Mouse (Mus musculus) intestine, postnatal 0 days (tissue): ENCODE measurements around the gene Timm29. TPM values are rescaled to one million over a fixed set of nuclear protein-coding genes. Genes with fewer than 3 reads are reported as not detected.
"Not testable (repeated sequence)": the region's sequence is repeated elsewhere in the genome, so short reads cannot be mapped to it uniquely, and the experiment has no call there.

Source experiments
- ATAC-seq: fragments of 200-750 bp; cut with Nextera tagmentation; 2 replicates; pipeline ENCODE4 v1.8.0; 2017; ENCODE audit warnings: mild to moderate bottlenecking, moderate TSS enrichment, moderate library complexity
- H3K27ac ChIP-seq: fragments of 300-500 bp; sonication (generic); 2 replicates; pipeline ENCODE4 v1.5.1; 2014; ENCODE audit warnings: mild to moderate bottlenecking, low read depth, low read length, moderate library complexity
- H3K27me3 ChIP-seq: fragments of 300-500 bp; sonication (generic); replicated peaks from 2 replicates; pipeline ENCODE4 v1.6.1; 2014; ENCODE audit warnings: low read length, mixed read lengths; ENCODE audit not compliant: control insufficient read depth, insufficient read depth
- H3K36me3 ChIP-seq: fragments of 300-500 bp; sonication (generic); 2 replicates; pipeline ENCODE4 v1.6.1; 2014; ENCODE audit warnings: mild to moderate bottlenecking, moderate library complexity; ENCODE audit not compliant: control insufficient read depth, insufficient read depth
- H3K4me1 ChIP-seq: fragments of 300-500 bp; sonication (generic); replicated peaks from 2 replicates; pipeline ENCODE4 v1.6.1; 2014; ENCODE audit warnings: antibody characterized with exemption, low read length, mixed read lengths; ENCODE audit not compliant: control insufficient read depth, insufficient read depth
- H3K4me2 ChIP-seq: fragments of 300-500 bp; sonication (generic); replicated peaks from 2 replicates; pipeline ENCODE4 v1.6.1; 2014; ENCODE audit warnings: low read depth, mild to moderate bottlenecking, moderate library complexity
- H3K4me3 ChIP-seq: fragments of 300-500 bp; sonication (generic); 2 replicates; pipeline ENCODE4 v1.5.1; 2014; ENCODE audit warnings: low read depth, low read length
- H3K9ac ChIP-seq: fragments of 300-500 bp; sonication (generic); 2 replicates; pipeline ENCODE4 v1.6.1; 2014; ENCODE audit warnings: mild to moderate bottlenecking, low read depth, low read length
- H3K9me3 ChIP-seq: fragments of 300-500 bp; sonication (generic); 2 replicates; pipeline ENCODE4 v1.6.1; 2016; ENCODE audit warnings: mixed run types; ENCODE audit not compliant: control insufficient read depth
- CTCF ChIP-seq: sonication (generic); IDR thresholded peaks from 2 replicates; pipeline ENCODE4 v1.5.1; 2016; ENCODE audit warnings: low read depth, mild to moderate bottlenecking, control low read depth, antibody characterized with exemption, moderate library complexity
- WGBS: fragments of 180-500 bp; shearing (Covaris S2); extraction: QIAGEN DNeasy Blood & Tissue Kit; methylation state at CpG from one replicate; pipeline ENCODE4 v1.1.7; 2014; 5-methylcytosine and 5-hydroxymethylcytosine counted together
- polyA plus RNA-seq: library from polyadenylated mRNA; unstranded; fragments of >200 nt; fragmentation: Nextera tagmentation; extraction: Ambion mirVana; gene quantifications from 2 replicates; pipeline ENCODE4 v1.2.1, GENCODE M21; 2015

Timm29 gene
- polyA plus RNA-seq, 1 experiment from 2014 or later = 15.9 TPM

- no peak overlapping the region for H3K9ac ChIP-seq
- no peak overlapping the region for H3K4me2 ChIP-seq
- no peaks in the 10 kb centered on the region for H3K9me3 ChIP-seq
- H3K27me3 ChIP-seq = no peaks in the 10 kb centered on the region
- H3K4me3 ChIP-seq = no peak overlapping the region
- TF ChIP-seq CTCF = no peak
- 84% methylated on average over 8 of the region's 8 CpGs for WGBS
- peaks cover 66% of the 10 kb centered on the region for H3K36me3 ChIP-seq
- H3K27ac ChIP-seq = 0 out of 2 replicates have a peak overlapping the region, but pooled peaks have one; percentile 7
- H3K4me1 ChIP-seq = 0 out of 2 replicates have a peak, but pooled peaks cover 5% of the 10 kb centered on the region
- no peak for ATAC-seq
Measured at GRCm38 (mm10) chr9:21588350-21588749, 4.2 kb upstream of the Timm29 start.

- 90% methylated on average over 5 of the region's 5 CpGs for WGBS
- Histone ChIP-seq H3K27me3 (no peaks in the 10 kb centered on the region), H3K27ac (no peak overlapping the region), H3K9me3 (no peaks in the 10 kb centered on the region), H3K4me3 (no peak overlapping the region), H3K4me2 (no peak overlapping the region), H3K9ac (no peak overlapping the region), H3K36me3 (peaks cover 57% of the 10 kb centered on the region), H3K4me1 (0 out of 2 replicates have a peak, but pooled peaks cover 5% of the 10 kb centered on the region)
- TF ChIP-seq CTCF = no peak
- no peak for ATAC-seq
Measured at GRCm38 (mm10) chr9:21589538-21589937, 3.0 kb upstream of the Timm29 start.

GRCm38 (mm10) chr9:21591127-21591830 lies 1.2 kb upstream of the Timm29 start:
- Histone ChIP-seq H3K27me3 (no peaks in the 10 kb centered on the region), H3K36me3 (peaks cover 42% of the 10 kb centered on the region), H3K4me2 (peak overlapping the region; percentile 94; the same call in 1 of the 2 replicates), H3K4me1 (0 out of 2 replicates have a peak, but pooled peaks cover 5% of the 10 kb centered on the region), H3K9ac (no peak overlapping the region), H3K4me3 (no peak overlapping the region), H3K27ac (no peak overlapping the region), H3K9me3 (no peaks in the 10 kb centered on the region)
- TF ChIP-seq CTCF = no peak
- no peak for ATAC-seq
- WGBS = 77% methylated on average over 6 of the region's 6 CpGs

GRCm38 (mm10) chr9:21591831-21592702 lies 455 bp upstream of the Timm29 start:
- no peaks in the 10 kb centered on the region for H3K27me3 ChIP-seq
- peak overlapping the region; percentile 47 for H3K27ac ChIP-seq
- no peak for TF ChIP-seq CTCF
- H3K4me3 ChIP-seq = peak overlapping the region; percentile 91
- 0 out of 2 replicates have a peak, but pooled peaks cover 5% of the 10 kb centered on the region for H3K4me1 ChIP-seq
- no peaks in the 10 kb centered on the region for H3K9me3 ChIP-seq
- peak overlapping the region; percentile 83 for H3K9ac ChIP-seq
- peak; percentile 50 for ATAC-seq
- peak overlapping the region; percentile 94 for H3K4me2 ChIP-seq
- peaks cover 34% of the 10 kb centered on the region for H3K36me3 ChIP-seq
- 19% methylated on average over 17 of the region's 17 CpGs for WGBS

GRCm38 (mm10) chr9:21593122-21593721 lies 700 bp downstream of the Timm29 start:
- Histone ChIP-seq H3K9ac (peak overlapping the region; percentile 83), H3K4me2 (peak overlapping the region; percentile 94), H3K4me1 (0 out of 2 replicates have a peak, but pooled peaks cover 5% of the 10 kb centered on the region), H3K36me3 (peaks cover 23% of the 10 kb centered on the region), H3K27ac (peak overlapping the region; percentile 87), H3K27me3 (no peaks in the 10 kb centered on the region), H3K4me3 (peak overlapping the region; percentile 91), H3K9me3 (no peaks in the 10 kb centered on the region)
- WGBS = under 1% methylated on average over 53 of the region's 69 CpGs
- no peak for TF ChIP-seq CTCF
- peak; percentile 58 for ATAC-seq

- 85% methylated on average over 8 of the region's 8 CpGs for WGBS
- H3K27me3 ChIP-seq, H3K4me1 ChIP-seq, H3K9me3 ChIP-seq, H3K27ac ChIP-seq, H3K9ac ChIP-seq, ATAC-seq: not testable (repeated sequence)
- 0 out of 2 replicates have a peak overlapping the region, but pooled peaks have one; percentile 91 for H3K4me3 ChIP-seq
- peaks cover 12% of the 10 kb centered on the region for H3K36me3 ChIP-seq
- H3K4me2 ChIP-seq = peak overlapping the region; percentile 94
Measured at GRCm38 (mm10) chr9:21594350-21594749, 1.8 kb downstream of the Timm29 start.
